Mouse (Mus musculus): ENCODE measurements around the gene Ccser1. TPM values are rescaled to one million over a fixed set of nuclear protein-coding genes. Genes with fewer than 3 reads are reported as not detected.

Gene Ccser1
- polyA plus RNA-seq, 1 experiment from 2014 or later = 10.4 TPM

- H3K9me3 ChIP-seq (ENCODE audit: control insufficient read depth, low read length) = no peaks in the 10 kb centered on the region
- H3K4me2 ChIP-seq (replicated peaks; ENCODE audit: low read depth, low read length) = no peak overlapping the region
- no peak for ATAC-seq (ENCODE audit: low FRiP score)
- no peak overlapping the region for H3K27ac ChIP-seq (ENCODE audit: low read depth, low read length)
- no peaks in the 10 kb centered on the region for H3K4me1 ChIP-seq (replicated peaks; ENCODE audit: control insufficient read depth, insufficient read depth, low read length)
- H3K9ac ChIP-seq (ENCODE audit: low read depth, low read length) = no peak overlapping the region
- no peaks in the 10 kb centered on the region for H3K27me3 ChIP-seq (ENCODE audit: control insufficient read depth, insufficient read depth, low read length)
- H3K36me3 ChIP-seq (ENCODE audit: control insufficient read depth, insufficient read depth, low read length) = no peaks in the 10 kb centered on the region
- no peak overlapping the region for H3K4me3 ChIP-seq (ENCODE audit: low read depth, low read length)
- no peak for DNase-seq (ENCODE audit: low spot score)
- WGBS = 71% methylated on average over 2 of the region's 2 CpGs
Observed at GRCm38 (mm10) chr6:62055276-62055675, 875.2 kb downstream of the Ccser1 start.

- Histone ChIP-seq H3K4me1 (replicated peaks; ENCODE audit: control insufficient read depth, insufficient read depth, low read length) (no peaks in the 10 kb centered on the region), H3K36me3 (ENCODE audit: control insufficient read depth, insufficient read depth, low read length) (no peaks in the 10 kb centered on the region), H3K4me3 (ENCODE audit: low read depth, low read length) (no peak overlapping the region), H3K9me3 (ENCODE audit: control insufficient read depth, low read length) (no peaks in the 10 kb centered on the region), H3K27me3 (ENCODE audit: control insufficient read depth, insufficient read depth, low read length) (no peaks in the 10 kb centered on the region), H3K4me2 (replicated peaks; ENCODE audit: low read depth, low read length) (no peak overlapping the region), H3K9ac (ENCODE audit: low read depth, low read length) (no peak overlapping the region), H3K27ac (ENCODE audit: low read depth, low read length) (no peak overlapping the region)
- WGBS = 58% methylated on average over 6 of the region's 6 CpGs
- no peak for DNase-seq (ENCODE audit: low spot score)
- peak; percentile 76 for ATAC-seq (ENCODE audit: low FRiP score)
Observed at GRCm38 (mm10) chr6:62066363-62067023, 886.4 kb downstream of the Ccser1 start.

- no peaks in the 10 kb centered on the region for H3K4me1 ChIP-seq (replicated peaks; ENCODE audit: control insufficient read depth, insufficient read depth, low read length)
- no peak for DNase-seq (ENCODE audit: low spot score)
Observed at GRCm38 (mm10) chr6:62067024-62067380, 886.9 kb downstream of the Ccser1 start.

GRCm38 (mm10) chr6:62105464-62105863 is 925.3 kb downstream of the Ccser1 start:
- no peaks in the 10 kb centered on the region for H3K4me1 ChIP-seq (replicated peaks; ENCODE audit: control insufficient read depth, insufficient read depth, low read length)
- no peak overlapping the region for H3K4me2 ChIP-seq (replicated peaks; ENCODE audit: low read depth, low read length)
- DNase-seq (ENCODE audit: low spot score) (no peak), ATAC-seq (ENCODE audit: low FRiP score) (no peak)
- no peaks in the 10 kb centered on the region for H3K36me3 ChIP-seq (ENCODE audit: control insufficient read depth, insufficient read depth, low read length)
- 51% methylated on average over 2 of the region's 2 CpGs for WGBS
- H3K9me3 ChIP-seq (ENCODE audit: control insufficient read depth, low read length) = no peaks in the 10 kb centered on the region
- no peak overlapping the region for H3K4me3 ChIP-seq (ENCODE audit: low read depth, low read length)
- no peak overlapping the region for H3K9ac ChIP-seq (ENCODE audit: low read depth, low read length)
- H3K27ac ChIP-seq (ENCODE audit: low read depth, low read length) = no peak overlapping the region
- no peaks in the 10 kb centered on the region for H3K27me3 ChIP-seq (ENCODE audit: control insufficient read depth, insufficient read depth, low read length)

More at GRCm38 (mm10) chr6:62067024-62067380, 886.9 kb downstream of the Ccser1 start:
- 85% methylated on average over 4 of the region's 4 CpGs for WGBS
- no peak overlapping the region for H3K4me2 ChIP-seq (replicated peaks; ENCODE audit: low read depth, low read length)
- H3K27me3 ChIP-seq (ENCODE audit: control insufficient read depth, insufficient read depth, low read length) = no peaks in the 10 kb centered on the region
- no peak overlapping the region for H3K27ac ChIP-seq (ENCODE audit: low read depth, low read length)
- H3K4me3 ChIP-seq (ENCODE audit: low read depth, low read length) = no peak overlapping the region
- H3K36me3 ChIP-seq (ENCODE audit: control insufficient read depth, insufficient read depth, low read length) = no peaks in the 10 kb centered on the region
- no peaks in the 10 kb centered on the region for H3K9me3 ChIP-seq (ENCODE audit: control insufficient read depth, low read length)
- peak; percentile 22; the same call in 1 of the 2 replicates for ATAC-seq (ENCODE audit: low FRiP score)
- H3K9ac ChIP-seq (ENCODE audit: low read depth, low read length) = no peak overlapping the region

GRCm38 (mm10) chr6:62132531-62132930 is 952.4 kb downstream of the Ccser1 start:
- Histone ChIP-seq H3K27ac (ENCODE audit: low read depth, low read length) (no peak overlapping the region), H3K4me1 (replicated peaks; ENCODE audit: control insufficient read depth, insufficient read depth, low read length) (no peaks in the 10 kb centered on the region), H3K9me3 (ENCODE audit: control insufficient read depth, low read length) (no peaks in the 10 kb centered on the region), H3K4me2 (replicated peaks; ENCODE audit: low read depth, low read length) (no peak overlapping the region), H3K9ac (ENCODE audit: low read depth, low read length) (no peak overlapping the region), H3K36me3 (ENCODE audit: control insufficient read depth, insufficient read depth, low read length) (no peaks in the 10 kb centered on the region), H3K27me3 (ENCODE audit: control insufficient read depth, insufficient read depth, low read length) (no peaks in the 10 kb centered on the region), H3K4me3 (ENCODE audit: low read depth, low read length) (no peak overlapping the region)
- DNase-seq (ENCODE audit: low spot score) = no peak
- no peak for ATAC-seq (ENCODE audit: low FRiP score)
- WGBS = 93% methylated on average over 2 of the region's 2 CpGs

- H3K9ac ChIP-seq (ENCODE audit: low read depth, low read length) = no peak overlapping the region
- H3K4me1 ChIP-seq (replicated peaks; ENCODE audit: control insufficient read depth, insufficient read depth, low read length) = no peaks in the 10 kb centered on the region
- H3K27me3 ChIP-seq (ENCODE audit: control insufficient read depth, insufficient read depth, low read length) = no peaks in the 10 kb centered on the region
- no peak overlapping the region for H3K4me3 ChIP-seq (ENCODE audit: low read depth, low read length)
- no peaks in the 10 kb centered on the region for H3K9me3 ChIP-seq (ENCODE audit: control insufficient read depth, low read length)
- H3K36me3 ChIP-seq (ENCODE audit: control insufficient read depth, insufficient read depth, low read length) = no peaks in the 10 kb centered on the region
- H3K27ac ChIP-seq (ENCODE audit: low read depth, low read length) = no peak overlapping the region
- H3K4me2 ChIP-seq (replicated peaks; ENCODE audit: low read depth, low read length) = no peak overlapping the region
- peak; percentile 66 for ATAC-seq (ENCODE audit: low FRiP score)
- DNase-seq (ENCODE audit: low spot score) = peak; percentile 18
Observed at GRCm38 (mm10) chr6:62160320-62160719, 980.2 kb downstream of the Ccser1 start.

- 70% methylated on average over 6 of the region's 6 CpGs for WGBS
Observed at GRCm38 (mm10) chr6:62162596-62162995, 982.5 kb downstream of the Ccser1 start.

GRCm38 (mm10) chr6:62163826-62164225 is 983.7 kb downstream of the Ccser1 start:
- WGBS = 27% methylated on average over 3 of the region's 3 CpGs
- ATAC-seq (ENCODE audit: low FRiP score) (0 out of 2 replicates have a peak, but pooled peaks have one; percentile 50), DNase-seq (ENCODE audit: low spot score) (peak; percentile 25)
- Histone ChIP-seq H3K36me3 (ENCODE audit: control insufficient read depth, insufficient read depth, low read length) (no peaks in the 10 kb centered on the region), H3K9ac (ENCODE audit: low read depth, low read length) (no peak overlapping the region), H3K4me2 (replicated peaks; ENCODE audit: low read depth, low read length) (no peak overlapping the region), H3K4me3 (ENCODE audit: low read depth, low read length) (no peak overlapping the region), H3K27me3 (ENCODE audit: control insufficient read depth, insufficient read depth, low read length) (no peaks in the 10 kb centered on the region), H3K27ac (ENCODE audit: low read depth, low read length) (no peak overlapping the region), H3K9me3 (ENCODE audit: control insufficient read depth, low read length) (no peaks in the 10 kb centered on the region), H3K4me1 (replicated peaks; ENCODE audit: control insufficient read depth, insufficient read depth, low read length) (no peaks in the 10 kb centered on the region)

More at GRCm38 (mm10) chr6:62162596-62162995, 982.5 kb downstream of the Ccser1 start:
- Histone ChIP-seq H3K27ac (ENCODE audit: low read depth, low read length) (no peak overlapping the region), H3K9ac (ENCODE audit: low read depth, low read length) (no peak overlapping the region), H3K4me3 (ENCODE audit: low read depth, low read length) (no peak overlapping the region), H3K4me2 (replicated peaks; ENCODE audit: low read depth, low read length) (no peak overlapping the region), H3K27me3 (ENCODE audit: control insufficient read depth, insufficient read depth, low read length) (no peaks in the 10 kb centered on the region), H3K4me1 (replicated peaks; ENCODE audit: control insufficient read depth, insufficient read depth, low read length) (no peaks in the 10 kb centered on the region), H3K9me3 (ENCODE audit: control insufficient read depth, low read length) (no peaks in the 10 kb centered on the region), H3K36me3 (ENCODE audit: control insufficient read depth, insufficient read depth, low read length) (no peaks in the 10 kb centered on the region)
- DNase-seq (ENCODE audit: low spot score) (no peak), ATAC-seq (ENCODE audit: low FRiP score) (no peak)

- Histone ChIP-seq H3K4me3 (ENCODE audit: low read depth, low read length) (no peak overlapping the region), H3K36me3 (ENCODE audit: control insufficient read depth, insufficient read depth, low read length) (no peaks in the 10 kb centered on the region), H3K27ac (ENCODE audit: low read depth, low read length) (no peak overlapping the region), H3K4me1 (replicated peaks; ENCODE audit: control insufficient read depth, insufficient read depth, low read length) (no peaks in the 10 kb centered on the region), H3K9me3 (ENCODE audit: control insufficient read depth, low read length) (no peaks in the 10 kb centered on the region), H3K9ac (ENCODE audit: low read depth, low read length) (no peak overlapping the region), H3K27me3 (ENCODE audit: control insufficient read depth, insufficient read depth, low read length) (no peaks in the 10 kb centered on the region), H3K4me2 (replicated peaks; ENCODE audit: low read depth, low read length) (no peak overlapping the region)
- no peak for ATAC-seq (ENCODE audit: low FRiP score)
- 90% methylated on average over 6 of the region's 6 CpGs for WGBS
- DNase-seq (ENCODE audit: low spot score) = no peak
Observed at GRCm38 (mm10) chr6:62196496-62197188, 1016.5 kb downstream of the Ccser1 start.

Data from hindbrain, embryonic 11.5 days (tissue).